Mouse (Mus musculus): ENCODE data around the gene Nfkbie.

Nfkbie gene

GRCm38 (mm10) chr17:45559732-45560525 is 4.4 kb downstream of the Nfkbie start:
- no peak for DNase-seq (ENCODE audit: low spot score in 2 of 2)

- no peak for DNase-seq (ENCODE audit: low spot score in 2 of 2)
Measured at GRCm38 (mm10) chr17:45563216-45563615, 7.7 kb downstream of the Nfkbie start.

- peak; percentile 93 to 95 for DNase-seq (ENCODE audit: low spot score in 2 of 2)
Measured at GRCm38 (mm10) chr17:45563655-45564530, 8.4 kb downstream of the Nfkbie start, which contains the start of gene Slc35b2. TSS of gene Slc35b2 (plus strand) at chr17:45563874.

DNA sequence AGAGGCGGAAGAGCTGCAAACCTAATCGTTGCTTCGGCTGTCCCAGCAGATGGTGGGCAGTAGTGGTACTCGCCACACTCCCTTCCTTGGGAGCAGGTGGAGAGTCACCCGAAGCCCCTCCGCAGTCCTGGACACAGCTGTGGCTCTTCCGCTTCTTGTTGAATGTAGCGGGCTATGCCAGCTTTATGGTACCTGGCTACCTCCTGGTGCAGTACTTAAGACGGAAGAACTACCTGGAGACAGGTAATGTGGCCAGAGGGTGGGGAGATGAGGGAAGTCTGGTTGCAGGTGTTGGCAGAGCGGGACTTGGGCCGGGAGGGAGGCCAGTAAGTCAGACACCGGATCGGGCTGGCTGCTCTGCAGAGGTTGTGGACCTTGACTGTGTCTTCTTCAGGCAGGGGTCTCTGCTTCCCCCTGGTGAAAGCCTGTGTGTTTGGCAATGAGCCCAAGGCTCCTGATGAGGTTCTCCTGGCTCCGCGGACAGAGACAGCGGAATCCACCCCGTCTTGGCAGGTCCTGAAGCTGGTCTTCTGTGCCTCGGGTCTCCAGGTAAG is 9.1 kb downstream of the Nfkbie start:
- DNase-seq (ENCODE audit: low spot score in 2 of 2) = no peak

GRCm38 (mm10) chr17:45565103-45565502 is 9.6 kb downstream of the Nfkbie start:
- no peak for DNase-seq (ENCODE audit: low spot score in 2 of 2)

DNA sequence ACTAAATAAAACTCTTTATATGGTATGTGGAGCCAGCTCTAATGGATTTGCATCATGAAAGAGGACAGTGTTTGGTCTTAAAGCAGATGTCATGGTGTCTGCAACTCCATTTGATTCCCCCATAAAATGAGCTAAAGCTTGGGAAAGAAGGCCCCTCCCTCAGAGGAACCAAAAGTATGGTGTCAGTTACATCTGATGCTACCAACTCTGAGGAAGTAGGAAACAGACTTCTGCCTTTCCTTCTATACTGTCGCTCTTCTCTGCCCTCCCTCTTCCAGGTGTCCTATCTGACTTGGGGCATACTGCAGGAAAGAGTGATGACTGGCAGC is 10.5 kb downstream of the Nfkbie start:
- DNase-seq (ENCODE audit: low spot score in 2 of 2) = no peak

GRCm38 (mm10) chr17:45566360-45567161 is 11.1 kb downstream of the Nfkbie start:
- DNase-seq (ENCODE audit: low spot score in 2 of 2) = no peak

GRCm38 (mm10) chr17:45567162-45567601 is 11.7 kb downstream of the Nfkbie start:
- DNase-seq (ENCODE audit: low spot score in 2 of 2) = no peak

GRCm38 (mm10) chr17:45568990-45569389 is 13.5 kb downstream of the Nfkbie start:
- no peak for DNase-seq (ENCODE audit: low spot score in 2 of 2)

- DNase-seq (ENCODE audit: low spot score in 2 of 2) = no peak
Measured at GRCm38 (mm10) chr17:45569999-45570398, 14.5 kb downstream of the Nfkbie start.

GRCm38 (mm10) chr17:45572103-45573086 is 16.9 kb downstream of the Nfkbie start:
- peak; percentile 83 to 84 for DNase-seq (ENCODE audit: low spot score in 2 of 2)

DNA sequence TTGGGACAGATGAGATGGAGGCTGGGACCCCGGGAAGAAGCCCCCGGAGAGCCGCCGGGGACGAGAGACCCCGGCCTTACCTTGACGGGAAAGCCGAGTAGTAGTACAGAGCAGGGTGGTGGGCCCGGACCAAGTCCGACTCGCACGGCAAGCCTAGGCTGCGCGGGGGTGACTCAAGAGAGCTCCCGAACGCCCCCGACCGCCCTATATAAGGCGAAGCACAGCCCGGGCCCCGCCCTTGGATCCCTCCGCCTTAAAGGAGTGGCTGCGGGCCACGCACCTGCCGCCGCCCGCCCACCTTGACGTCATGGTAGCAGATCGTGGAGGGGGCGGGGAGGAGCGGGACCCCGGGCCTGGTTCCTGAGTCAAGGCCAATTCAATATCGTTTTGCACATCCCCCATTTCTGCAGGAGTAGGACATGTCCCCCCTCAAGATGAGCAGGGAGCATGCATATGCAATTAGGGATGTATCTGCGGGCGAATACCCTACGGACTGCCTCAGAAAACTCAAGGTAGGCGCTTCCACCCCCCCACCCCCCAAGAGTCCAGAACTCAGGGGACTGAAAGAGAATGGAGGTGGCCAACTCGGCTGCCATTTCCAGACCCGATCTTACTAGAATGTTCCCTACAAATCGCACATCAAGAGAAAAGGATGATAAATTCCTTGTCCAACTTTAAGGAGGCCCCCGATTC is 17.7 kb downstream of the Nfkbie start, which contains the start of gene Hsp90ab1:
Gene Hsp90ab1 (minus strand): TSS at position 185 of the 693 bp plus-strand sequence.
- DNase-seq (ENCODE audit: low spot score in 2 of 2) = peak; percentile 98

- DNase-seq (ENCODE audit: low spot score in 2 of 2) = peak; percentile 91 to 96
Measured at GRCm38 (mm10) chr17:45573780-45574123, 18.2 kb downstream of the Nfkbie start.

GRCm38 (mm10) chr17:45574129-45574761 is 18.7 kb downstream of the Nfkbie start:
- peak; percentile 74 to 77 for DNase-seq (ENCODE audit: low spot score in 2 of 2)

DNA sequence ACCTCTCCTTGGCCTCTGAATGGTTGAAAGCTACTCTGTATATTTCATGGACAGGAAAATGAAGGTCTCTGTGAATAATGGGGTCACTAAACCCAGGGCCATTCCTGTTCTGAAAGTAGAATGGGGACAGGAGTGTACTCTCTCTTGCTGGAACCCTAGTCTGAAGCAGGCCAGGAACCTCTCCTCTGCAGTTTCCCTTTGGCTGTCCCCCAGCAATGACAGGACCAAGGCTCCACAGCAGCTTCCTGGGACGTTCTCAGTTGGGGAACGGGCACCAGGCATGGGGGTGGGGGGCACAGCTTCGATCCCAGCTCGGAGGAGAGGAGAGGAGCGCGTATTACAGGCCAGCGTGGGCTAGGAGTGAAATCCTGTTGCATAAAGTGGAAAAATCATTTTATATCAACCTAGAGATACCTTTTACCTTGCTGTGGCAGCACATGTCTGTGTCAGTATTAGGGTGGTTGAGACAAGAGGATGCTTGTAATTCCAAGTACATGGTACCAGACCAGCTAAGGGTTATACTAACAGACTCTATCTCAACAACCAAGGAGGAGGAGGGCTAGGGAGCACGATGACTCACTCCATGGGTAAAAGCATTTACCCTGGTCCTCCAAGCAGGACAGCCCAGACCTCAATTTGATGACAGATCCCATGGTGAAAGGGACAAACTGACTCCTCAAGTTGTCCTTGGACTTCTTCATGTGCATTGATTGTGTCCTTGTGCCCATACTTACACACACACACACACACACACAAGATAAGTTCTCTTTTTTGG is 19.8 kb downstream of the Nfkbie start:
- no peak for DNase-seq (ENCODE audit: low spot score in 2 of 2)

- DNase-seq (ENCODE audit: low spot score in 2 of 2) = no peak
Measured at GRCm38 (mm10) chr17:45578242-45578641, 22.7 kb downstream of the Nfkbie start.

DNA sequence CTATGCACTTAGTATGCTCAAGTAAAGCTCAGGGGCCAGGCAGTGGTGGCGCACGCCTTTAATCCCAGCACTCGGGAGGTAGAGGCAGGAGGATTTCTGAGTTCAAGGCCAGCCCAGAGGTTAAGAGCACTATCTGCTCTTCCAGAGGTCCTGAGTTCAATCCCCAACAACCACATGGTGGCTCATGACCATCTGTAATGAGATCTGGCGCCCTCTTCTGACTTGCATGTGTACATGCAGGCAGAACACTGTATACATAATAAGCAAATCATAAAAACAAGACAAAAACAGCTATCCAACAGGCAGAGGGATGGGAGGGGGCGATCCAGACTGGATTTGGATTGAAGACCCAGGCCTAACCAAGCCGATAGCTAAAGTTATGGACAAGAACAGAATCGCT is 23.3 kb downstream of the Nfkbie start:
- DNase-seq (ENCODE audit: low spot score in 2 of 2) = no peak

DNA sequence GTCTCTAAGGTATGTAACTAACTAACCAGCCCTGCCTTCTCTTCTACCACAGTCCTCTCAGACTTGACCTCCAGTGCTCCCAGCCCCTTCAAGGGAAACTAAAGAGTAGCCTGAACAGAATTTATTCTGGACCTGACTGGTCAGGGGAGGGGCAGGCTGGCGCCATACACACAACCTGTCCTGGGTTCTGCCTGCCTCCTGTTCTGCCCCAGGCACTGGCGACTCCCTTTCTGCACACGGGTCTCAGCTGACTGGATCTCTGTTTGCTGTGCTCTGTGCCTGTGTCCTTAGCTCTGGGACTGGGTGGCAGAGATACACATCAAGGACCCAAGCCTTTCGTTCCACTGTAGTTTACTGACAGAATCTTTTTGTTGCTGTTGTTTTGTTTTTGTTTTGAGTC is 24.1 kb downstream of the Nfkbie start:
- DNase-seq (ENCODE audit: low spot score in 2 of 2) = no peak
